Mouse (Mus musculus): ENCODE results near the gene Kcnk3. TPM values are rescaled to one million over a fixed set of nuclear protein-coding genes. Genes with fewer than 3 reads are reported as not detected.

Kcnk3 gene
- polyA plus RNA-seq, 1 experiment from 2014 or later, result 8.7 TPM

DNA sequence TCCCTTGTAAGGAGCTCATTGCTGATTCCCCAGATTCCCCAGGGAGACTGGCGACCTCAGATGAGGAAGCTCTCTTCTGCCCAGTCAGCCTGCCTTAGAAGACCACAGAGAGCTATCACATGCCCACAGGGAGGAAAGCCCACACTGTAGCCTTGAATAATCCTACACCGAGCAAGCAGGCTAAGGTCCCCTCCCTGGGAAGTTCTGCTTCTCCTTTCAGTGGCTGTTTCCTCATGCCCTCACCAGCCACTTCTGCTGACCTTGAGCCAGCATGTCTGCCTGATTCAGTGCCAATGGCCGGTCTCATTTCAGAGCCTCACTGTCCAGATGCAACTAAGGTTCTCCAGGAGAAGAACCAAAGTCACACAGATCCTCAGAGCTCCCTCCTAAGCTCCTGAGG lies 62.8 kb downstream of the Kcnk3 start:
- no peak overlapping the region for H3K4me2 ChIP-seq (ENCODE audit: low read depth, low read length)
- H3K27me3 ChIP-seq (replicated peaks; ENCODE audit: control insufficient read depth, insufficient read depth, low read length), result no peaks in the 10 kb centered on the region
- H3K4me1 ChIP-seq (ENCODE audit: control insufficient read depth, insufficient read depth, low read length), result peaks cover 35% of the 10 kb centered on the region
- H3K9ac ChIP-seq (ENCODE audit: low read depth, low read length), result no peak overlapping the region
- no peak for ATAC-seq
- no peaks in the 10 kb centered on the region for H3K9me3 ChIP-seq (ENCODE audit: control insufficient read depth, low read length)
- H3K4me3 ChIP-seq (ENCODE audit: low read length), result no peak overlapping the region
- no peak overlapping the region for H3K27ac ChIP-seq (ENCODE audit: low read length)
- H3K36me3 ChIP-seq (ENCODE audit: control insufficient read depth, insufficient read depth, low read length), result peaks cover 12% of the 10 kb centered on the region; the same call in 1 of the 2 replicates
- WGBS, result 80% methylated on average over 3 of the region's 3 CpGs

DNA sequence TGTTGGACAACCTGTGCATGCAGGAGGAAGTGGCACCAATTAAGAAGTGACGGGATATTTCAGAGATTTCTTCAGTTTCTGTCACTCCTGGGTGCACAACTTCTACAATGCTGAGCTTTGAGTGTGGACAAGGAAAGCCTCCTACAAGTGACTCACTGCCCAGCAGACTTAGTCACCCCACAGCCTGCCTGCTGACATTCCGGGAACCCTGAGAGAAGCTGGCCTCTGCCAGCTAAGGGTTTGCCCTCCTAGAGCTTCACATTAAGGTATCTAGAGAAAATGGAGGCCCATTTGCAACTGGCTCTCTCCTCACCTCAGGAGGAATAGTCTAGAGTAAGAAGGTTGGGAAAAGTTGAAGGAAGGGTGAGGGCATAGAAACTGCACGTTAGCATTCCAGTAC lies 63.6 kb downstream of the Kcnk3 start:
- Histone ChIP-seq H3K4me1 (ENCODE audit: control insufficient read depth, insufficient read depth, low read length) (peaks cover 35% of the 10 kb centered on the region), H3K27ac (ENCODE audit: low read length) (no peak overlapping the region), H3K27me3 (replicated peaks; ENCODE audit: control insufficient read depth, insufficient read depth, low read length) (no peaks in the 10 kb centered on the region), H3K4me3 (ENCODE audit: low read length) (no peak overlapping the region), H3K36me3 (ENCODE audit: control insufficient read depth, insufficient read depth, low read length) (peaks cover 15% of the 10 kb centered on the region; the same call in 1 of the 2 replicates), H3K9me3 (ENCODE audit: control insufficient read depth, low read length) (no peaks in the 10 kb centered on the region), H3K4me2 (ENCODE audit: low read depth, low read length) (no peak overlapping the region), H3K9ac (ENCODE audit: low read depth, low read length) (no peak overlapping the region)
- 84% methylated on average over 3 of the region's 3 CpGs for WGBS
- no peak for ATAC-seq

DNA sequence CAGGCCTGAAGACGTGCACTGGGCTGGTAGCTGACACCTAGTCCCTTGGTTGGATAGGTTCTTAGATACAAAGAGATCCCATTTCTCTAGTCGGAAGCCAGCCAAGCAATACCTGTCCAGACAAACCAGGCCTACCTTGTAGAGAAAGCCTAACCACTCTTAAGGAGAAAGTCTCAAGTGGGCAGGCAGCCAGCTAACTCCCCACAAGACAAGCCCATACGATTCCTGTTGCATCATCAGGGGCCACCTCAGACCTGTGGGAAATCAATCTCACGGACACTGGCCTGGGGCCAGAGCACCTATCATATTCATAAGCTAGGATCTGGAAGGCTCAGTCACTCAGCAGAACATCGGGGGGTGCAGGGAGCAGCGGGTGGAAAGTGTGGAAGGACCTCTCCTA lies 65.3 kb downstream of the Kcnk3 start:
- Histone ChIP-seq H3K27me3 (replicated peaks; ENCODE audit: control insufficient read depth, insufficient read depth, low read length) (no peaks in the 10 kb centered on the region), H3K9ac (ENCODE audit: low read depth, low read length) (no peak overlapping the region), H3K36me3 (ENCODE audit: control insufficient read depth, insufficient read depth, low read length) (peaks cover 24% of the 10 kb centered on the region; the same call in 1 of the 2 replicates), H3K4me2 (ENCODE audit: low read depth, low read length) (no peak overlapping the region), H3K4me3 (ENCODE audit: low read length) (no peak overlapping the region), H3K27ac (ENCODE audit: low read length) (no peak overlapping the region), H3K9me3 (ENCODE audit: control insufficient read depth, low read length) (no peaks in the 10 kb centered on the region), H3K4me1 (ENCODE audit: control insufficient read depth, insufficient read depth, low read length) (peaks cover 32% of the 10 kb centered on the region)
- ATAC-seq, result no peak
- WGBS, result 86% methylated on average over 6 of the region's 6 CpGs

DNA sequence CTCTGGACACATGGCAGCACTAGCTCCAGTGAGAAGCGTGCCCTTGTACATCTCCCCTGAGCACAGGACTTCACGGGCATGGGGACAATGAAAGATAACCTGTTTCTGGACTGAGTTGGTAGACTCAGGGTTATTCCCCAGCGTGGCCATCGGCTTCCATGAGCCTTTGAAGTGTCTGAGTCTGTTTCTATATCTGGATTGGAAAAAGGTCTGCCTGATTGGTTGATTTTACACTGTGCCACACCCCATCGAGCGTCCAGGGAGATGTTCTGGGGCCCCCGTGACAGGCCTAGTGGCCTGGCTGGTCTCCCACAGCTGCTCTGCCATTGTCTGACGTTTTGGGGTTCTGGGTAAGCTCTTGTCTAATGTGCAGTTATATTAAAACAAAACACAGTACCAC lies 67.1 kb downstream of the Kcnk3 start:
- Histone ChIP-seq H3K4me2 (ENCODE audit: low read depth, low read length) (no peak overlapping the region), H3K27me3 (replicated peaks; ENCODE audit: control insufficient read depth, insufficient read depth, low read length) (no peaks in the 10 kb centered on the region), H3K4me3 (ENCODE audit: low read length) (no peak overlapping the region), H3K4me1 (ENCODE audit: control insufficient read depth, insufficient read depth, low read length) (peaks cover 17% of the 10 kb centered on the region; the same call in 1 of the 2 replicates), H3K9me3 (ENCODE audit: control insufficient read depth, low read length) (no peaks in the 10 kb centered on the region), H3K9ac (ENCODE audit: low read depth, low read length) (no peak overlapping the region), H3K27ac (ENCODE audit: low read length) (no peak overlapping the region), H3K36me3 (ENCODE audit: control insufficient read depth, insufficient read depth, low read length) (peaks cover 25% of the 10 kb centered on the region; the same call in 1 of the 2 replicates)
- ATAC-seq, result no peak
- 85% methylated on average over 8 of the region's 8 CpGs for WGBS

DNA sequence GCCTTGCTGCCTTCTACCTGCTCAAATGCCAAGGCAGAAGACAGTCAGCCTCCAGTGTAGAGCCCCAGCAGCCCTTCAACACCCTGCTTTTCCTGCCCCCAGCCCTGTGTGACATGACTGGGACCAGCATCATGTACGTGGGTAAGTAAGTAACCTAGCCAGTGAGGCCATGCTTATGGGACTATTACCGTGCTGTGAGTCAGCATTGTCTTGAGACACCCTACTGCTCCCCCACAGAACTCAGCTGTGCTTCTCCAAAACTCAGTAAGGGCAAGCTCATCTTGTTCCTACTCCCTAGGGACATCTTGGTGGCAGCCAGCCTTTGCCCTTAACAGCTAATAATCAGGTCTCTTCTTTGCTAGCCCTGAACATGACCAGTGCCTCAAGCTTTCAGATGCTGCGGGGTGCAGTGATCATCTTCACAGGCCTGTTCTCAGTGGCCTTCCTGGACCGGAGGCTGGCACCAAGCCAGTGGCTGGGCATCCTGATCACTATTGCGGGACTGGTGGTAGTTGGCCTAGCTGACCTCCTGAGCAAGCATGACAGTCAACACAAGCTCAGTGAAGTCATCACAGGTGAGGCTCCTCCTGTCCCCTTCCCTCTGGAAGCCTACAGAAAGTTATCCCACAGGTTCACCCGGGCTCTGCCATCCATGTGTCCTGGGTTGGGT lies 67.7 kb downstream of the Kcnk3 start:
- Histone ChIP-seq H3K27ac (ENCODE audit: low read length) (no peak overlapping the region), H3K4me3 (ENCODE audit: low read length) (no peak overlapping the region), H3K9me3 (ENCODE audit: control insufficient read depth, low read length) (0 out of 2 replicates have a peak, but pooled peaks cover 3% of the 10 kb centered on the region), H3K36me3 (ENCODE audit: control insufficient read depth, insufficient read depth, low read length) (peaks cover 25% of the 10 kb centered on the region; the same call in 1 of the 2 replicates), H3K4me1 (ENCODE audit: control insufficient read depth, insufficient read depth, low read length) (peaks cover 11% of the 10 kb centered on the region; the same call in 1 of the 2 replicates), H3K9ac (ENCODE audit: low read depth, low read length) (no peak overlapping the region), H3K4me2 (ENCODE audit: low read depth, low read length) (no peak overlapping the region), H3K27me3 (replicated peaks; ENCODE audit: control insufficient read depth, insufficient read depth, low read length) (no peaks in the 10 kb centered on the region)
- ATAC-seq, result no peak
- 93% methylated on average over 6 of the region's 6 CpGs for WGBS

DNA sequence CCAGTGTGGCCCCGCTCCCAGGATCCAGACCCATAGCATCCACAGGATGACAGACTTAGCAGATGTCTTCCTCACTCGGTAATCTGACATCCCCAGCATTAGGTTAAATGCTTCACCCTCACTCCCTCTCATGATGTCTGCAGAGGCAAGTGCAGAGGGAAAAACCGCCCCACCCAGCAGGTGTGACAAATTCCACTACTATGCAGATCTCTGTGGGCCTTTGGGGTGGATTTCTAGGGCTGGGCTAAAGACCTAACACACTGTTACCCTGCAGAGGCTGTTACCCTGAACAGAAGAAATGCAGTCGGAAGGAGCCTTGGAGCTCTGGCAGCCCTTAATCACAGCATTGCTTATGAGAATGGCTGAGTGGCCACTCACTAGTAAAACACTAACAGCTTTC lies 71.1 kb downstream of the Kcnk3 start:
- no peak overlapping the region for H3K4me3 ChIP-seq (ENCODE audit: low read length)
- H3K9me3 ChIP-seq (ENCODE audit: control insufficient read depth, low read length), result 0 out of 2 replicates have a peak, but pooled peaks cover 3% of the 10 kb centered on the region
- no peak overlapping the region for H3K9ac ChIP-seq (ENCODE audit: low read depth, low read length)
- peaks cover 25% of the 10 kb centered on the region; the same call in 1 of the 2 replicates for H3K36me3 ChIP-seq (ENCODE audit: control insufficient read depth, insufficient read depth, low read length)
- ATAC-seq, result no peak
- 83% methylated on average over 4 of the region's 4 CpGs for WGBS
- H3K27ac ChIP-seq (ENCODE audit: low read length), result no peak overlapping the region
- no peaks in the 10 kb centered on the region for H3K4me1 ChIP-seq (ENCODE audit: control insufficient read depth, insufficient read depth, low read length)
- no peak overlapping the region for H3K4me2 ChIP-seq (ENCODE audit: low read depth, low read length)
- H3K27me3 ChIP-seq (replicated peaks; ENCODE audit: control insufficient read depth, insufficient read depth, low read length), result no peaks in the 10 kb centered on the region

DNA sequence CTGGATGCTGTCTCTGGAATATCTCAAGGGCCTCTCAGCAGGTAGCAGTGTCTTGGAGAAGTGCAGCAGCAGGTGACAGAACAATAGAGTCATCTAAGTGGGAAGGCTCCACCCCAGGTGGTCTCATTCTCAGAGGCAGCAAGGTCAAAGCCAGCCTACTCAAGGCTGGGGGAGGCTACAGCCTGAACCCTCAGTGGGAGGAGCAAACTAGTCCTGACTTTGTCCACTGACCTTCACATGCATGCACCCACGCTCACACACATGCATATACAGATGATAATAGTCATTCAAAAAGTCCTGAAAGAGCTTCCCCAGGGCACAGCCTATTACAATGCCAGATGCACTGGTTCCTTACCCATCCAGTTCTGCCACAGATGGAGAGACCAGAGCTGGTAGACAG lies 72.3 kb downstream of the Kcnk3 start:
- Histone ChIP-seq H3K36me3 (ENCODE audit: control insufficient read depth, insufficient read depth, low read length) (peaks cover 18% of the 10 kb centered on the region; the same call in 1 of the 2 replicates), H3K9me3 (ENCODE audit: control insufficient read depth, low read length) (0 out of 2 replicates have a peak, but pooled peaks cover 3% of the 10 kb centered on the region)
- WGBS, result 89% methylated on average over 1 of the region's 1 CpGs

DNA sequence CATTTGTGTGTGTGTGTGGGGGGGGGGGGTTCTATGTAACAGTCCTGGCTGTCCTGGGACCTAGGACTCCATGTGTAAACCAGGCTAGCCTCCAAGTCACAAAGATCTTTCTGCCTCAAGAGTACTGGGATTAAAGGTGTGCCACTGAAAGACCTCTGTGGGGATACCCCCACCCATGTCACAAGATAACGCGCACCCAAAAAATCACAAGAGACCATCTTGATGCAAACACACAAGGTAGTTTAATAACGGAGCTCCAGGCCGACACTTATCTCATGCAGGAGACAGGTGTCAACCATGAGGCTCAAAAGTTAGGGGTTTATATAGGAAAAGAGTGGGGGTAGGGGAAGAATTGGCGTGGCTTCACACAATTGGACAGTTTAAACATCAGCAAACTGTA lies 72.8 kb downstream of the Kcnk3 start:
- Histone ChIP-seq H3K4me3 (ENCODE audit: low read length) (no peak overlapping the region), H3K4me1 (ENCODE audit: control insufficient read depth, insufficient read depth, low read length) (no peaks in the 10 kb centered on the region), H3K9me3 (ENCODE audit: control insufficient read depth, low read length) (0 out of 2 replicates have a peak, but pooled peaks cover 3% of the 10 kb centered on the region), H3K36me3 (ENCODE audit: control insufficient read depth, insufficient read depth, low read length) (peaks cover 13% of the 10 kb centered on the region; the same call in 1 of the 2 replicates), H3K27ac (ENCODE audit: low read length) (no peak overlapping the region), H3K9ac (ENCODE audit: low read depth, low read length) (no peak overlapping the region), H3K4me2 (ENCODE audit: low read depth, low read length) (no peak overlapping the region), H3K27me3 (replicated peaks; ENCODE audit: control insufficient read depth, insufficient read depth, low read length) (no peaks in the 10 kb centered on the region)
- WGBS, result 83% methylated on average over 5 of the region's 5 CpGs
- no peak for ATAC-seq

More for the DNA sequence above, 72.3 kb downstream of the Kcnk3 start:
- Histone ChIP-seq H3K27me3 (replicated peaks; ENCODE audit: control insufficient read depth, insufficient read depth, low read length) (no peaks in the 10 kb centered on the region), H3K4me1 (ENCODE audit: control insufficient read depth, insufficient read depth, low read length) (no peaks in the 10 kb centered on the region), H3K4me2 (ENCODE audit: low read depth, low read length) (no peak overlapping the region), H3K4me3 (ENCODE audit: low read length) (no peak overlapping the region), H3K9ac (ENCODE audit: low read depth, low read length) (no peak overlapping the region), H3K27ac (ENCODE audit: low read length) (no peak overlapping the region)
- no peak for ATAC-seq

DNA sequence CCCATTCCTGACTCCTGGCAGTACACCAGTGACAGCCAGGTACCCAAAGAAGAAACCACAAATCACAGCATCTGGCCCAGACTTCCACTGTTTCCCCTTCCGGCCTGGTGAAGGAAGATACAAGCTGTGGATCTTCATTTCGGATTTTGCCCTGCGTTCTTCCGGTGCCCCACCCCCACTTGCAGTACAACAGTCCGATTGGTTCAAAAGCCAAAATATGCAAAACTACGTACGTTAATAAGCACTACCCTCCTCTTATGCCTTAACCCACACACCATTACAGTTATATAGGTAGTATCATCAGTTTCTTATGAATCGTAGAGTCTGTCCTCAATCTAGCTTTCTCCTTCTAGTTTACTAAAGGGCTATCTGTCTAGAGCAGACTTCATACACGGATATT lies 77.4 kb downstream of the Kcnk3 start:
- H3K27ac ChIP-seq (ENCODE audit: low read length), result no peak overlapping the region
- no peak overlapping the region for H3K4me2 ChIP-seq (ENCODE audit: low read depth, low read length)
- 0 out of 2 replicates have a peak, but pooled peaks cover 2% of the 10 kb centered on the region for H3K9me3 ChIP-seq (ENCODE audit: control insufficient read depth, low read length)
- no peak overlapping the region for H3K4me3 ChIP-seq (ENCODE audit: low read length)
- H3K36me3 ChIP-seq (ENCODE audit: control insufficient read depth, insufficient read depth, low read length), result no peaks in the 10 kb centered on the region; the same call in 1 of the 2 replicates
- no peak overlapping the region for H3K9ac ChIP-seq (ENCODE audit: low read depth, low read length)
- no peaks in the 10 kb centered on the region for H3K27me3 ChIP-seq (replicated peaks; ENCODE audit: control insufficient read depth, insufficient read depth, low read length)
- no peak for ATAC-seq
- peaks cover 17% of the 10 kb centered on the region for H3K4me1 ChIP-seq (ENCODE audit: control insufficient read depth, insufficient read depth, low read length)
- 87% methylated on average over 9 of the region's 9 CpGs for WGBS
